Mouse (Mus musculus) ovary, adult 18-20 months (tissue): ENCODE measurements around the gene Bcam.
A peak's percentile ranks its signal among the peaks of the same experiment; 100 is the strongest.

ENCODE experiments used
- DNase-seq: peaks from one replicate; pipeline ENCODE4 v3.0.0; 2022; ENCODE audit warnings: low spot score, mixed read lengths

Gene Bcam

DNA sequence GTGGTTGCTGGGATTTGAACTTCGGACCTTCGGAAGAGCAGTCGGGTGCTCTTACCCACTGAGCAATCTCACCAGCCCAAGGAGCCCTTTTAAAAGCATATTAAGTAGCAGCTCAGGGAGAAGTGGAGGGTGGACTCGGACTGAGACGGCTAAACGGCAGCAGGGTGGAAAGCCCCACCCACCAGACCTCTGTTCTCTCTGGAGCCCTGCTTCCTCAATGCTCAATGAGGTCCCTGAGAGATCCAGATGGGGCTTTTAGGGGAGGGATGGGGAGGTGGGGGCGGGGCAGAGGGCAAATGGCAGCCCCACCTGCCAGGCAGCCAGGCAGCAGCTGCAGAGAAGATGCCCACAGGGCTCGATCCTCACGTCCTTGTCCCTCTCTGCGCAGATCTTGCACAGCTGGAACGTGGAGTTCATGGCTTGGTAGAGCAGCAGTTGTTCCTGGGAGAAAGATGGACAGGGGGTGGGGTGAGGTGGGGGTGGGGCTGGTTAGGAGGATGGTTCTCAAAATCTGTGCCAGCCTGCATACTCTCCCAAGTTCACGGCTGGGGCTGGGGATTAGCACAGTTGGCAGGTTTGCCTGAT is 15.2 kb upstream of the Bcam start:
- DNase-seq: no peak

DNA sequence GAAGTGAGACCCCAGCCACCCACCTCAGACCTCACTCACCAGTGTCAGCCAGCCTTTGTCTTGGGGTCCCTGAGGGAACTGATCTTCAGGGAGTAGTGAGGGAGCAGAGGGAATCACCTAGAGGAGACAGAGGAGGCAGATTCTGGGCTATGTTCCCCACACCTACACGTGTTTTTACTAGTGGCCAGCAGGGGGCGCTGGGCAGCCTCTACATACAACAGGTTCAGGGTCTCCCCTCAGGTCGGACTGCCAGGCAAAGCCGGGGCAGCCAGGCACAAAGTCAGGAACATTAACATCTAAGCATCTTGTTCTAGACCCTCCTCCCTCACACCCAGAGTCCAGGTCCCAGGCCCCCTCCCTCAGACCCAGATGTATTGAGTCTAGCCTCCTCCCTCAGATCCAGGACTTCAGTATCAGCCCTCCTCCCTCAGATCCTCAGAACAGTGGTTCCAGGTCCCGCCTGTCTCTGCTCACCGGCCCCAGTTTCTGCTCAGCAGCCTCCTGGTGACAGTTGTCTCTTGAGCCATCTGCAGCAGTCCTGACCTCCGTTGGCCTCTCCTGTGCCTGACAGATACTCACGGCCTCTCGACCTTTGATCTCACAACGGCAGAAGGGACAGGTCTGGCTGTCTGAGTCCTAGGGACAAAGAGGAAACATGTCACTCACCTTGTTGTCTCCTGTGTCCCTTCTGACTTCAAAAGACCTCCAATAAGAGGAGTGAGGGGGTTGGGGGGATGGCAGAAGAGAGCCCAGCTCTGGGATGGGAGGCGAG is 14.1 kb upstream of the Bcam start:
- DNase-seq: no peak

DNA sequence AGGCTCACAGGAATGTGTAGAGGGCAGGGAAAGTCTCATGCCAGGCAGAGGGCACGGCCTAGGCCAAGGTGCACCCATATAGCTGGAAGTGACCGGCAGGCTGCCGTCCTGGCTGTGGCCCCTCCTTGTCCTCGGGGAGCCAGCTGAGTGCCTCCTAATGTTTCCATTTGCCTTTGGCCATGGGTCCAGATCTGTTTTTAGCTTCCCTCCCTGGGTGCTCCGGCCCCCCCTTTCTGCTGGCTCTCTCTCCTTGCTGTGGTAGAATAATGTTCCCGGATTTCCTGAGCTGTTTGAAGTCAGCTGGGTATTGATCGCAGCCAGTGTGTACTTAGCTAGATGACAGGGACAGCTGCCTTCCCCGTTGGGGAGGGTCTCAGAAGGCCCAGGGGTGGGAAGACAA is 12.8 kb upstream of the Bcam start:
- DNase-seq: no peak

DNA sequence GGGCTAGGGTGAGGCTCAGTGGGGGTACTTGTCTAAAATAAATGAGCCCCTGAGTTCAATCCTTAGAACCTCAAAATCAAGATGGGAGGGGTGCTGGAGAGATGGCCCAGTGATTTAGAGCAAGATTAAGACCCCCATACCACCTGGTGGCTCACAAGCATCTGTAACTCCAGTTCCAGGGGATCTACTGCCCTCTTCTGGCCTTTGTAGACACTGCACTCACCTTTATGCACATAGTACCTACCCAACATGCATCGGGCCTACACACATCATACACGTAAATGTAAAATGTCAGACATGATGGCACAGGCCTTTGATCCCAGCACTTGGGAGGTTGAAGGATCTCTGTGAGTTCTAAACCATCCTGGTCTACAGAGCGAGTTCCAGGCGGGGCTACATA is 11.8 kb upstream of the Bcam start:
- DNase-seq: no peak

DNA sequence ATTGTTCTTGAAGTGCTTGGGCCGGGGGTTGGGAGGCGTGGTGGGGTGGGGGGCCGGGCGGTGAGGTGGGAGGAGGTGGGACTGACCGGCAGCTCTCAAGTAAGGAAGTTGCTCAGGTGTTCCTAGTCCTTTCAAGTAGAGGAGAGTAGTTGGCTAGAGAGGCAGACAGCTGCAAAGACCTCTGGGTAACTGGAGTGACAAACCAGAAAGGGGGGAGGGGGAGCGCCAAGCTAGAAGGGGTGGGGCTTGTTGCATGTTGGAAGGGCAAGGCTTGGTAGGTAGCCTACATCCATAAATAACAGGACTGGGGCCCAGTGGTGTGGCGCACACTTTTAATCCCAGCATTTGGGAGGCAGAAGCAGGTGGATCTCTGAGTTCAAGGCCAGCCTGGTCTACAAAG is 10.9 kb upstream of the Bcam start:
- DNase-seq: no peak

DNA sequence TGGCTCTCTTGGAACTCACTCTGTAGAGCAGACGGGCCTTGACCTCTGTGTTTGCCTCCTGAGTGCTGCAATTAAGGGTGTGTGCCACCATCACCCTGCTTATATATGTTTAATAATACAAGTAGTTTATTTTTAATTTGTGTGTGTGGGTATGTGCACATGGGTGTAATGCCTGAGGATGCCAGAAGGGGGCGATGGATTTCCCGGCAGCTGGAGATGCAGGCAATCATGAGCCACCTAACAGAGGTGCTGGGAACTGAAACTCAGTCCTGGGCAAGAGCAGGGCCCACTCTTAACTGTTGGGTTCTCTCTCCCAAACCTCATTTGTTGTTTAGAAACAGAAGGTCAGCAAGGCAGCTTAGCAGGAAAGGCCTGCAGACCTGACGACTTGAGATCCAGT is 9.1 kb upstream of the Bcam start:
- no peak for DNase-seq

DNA sequence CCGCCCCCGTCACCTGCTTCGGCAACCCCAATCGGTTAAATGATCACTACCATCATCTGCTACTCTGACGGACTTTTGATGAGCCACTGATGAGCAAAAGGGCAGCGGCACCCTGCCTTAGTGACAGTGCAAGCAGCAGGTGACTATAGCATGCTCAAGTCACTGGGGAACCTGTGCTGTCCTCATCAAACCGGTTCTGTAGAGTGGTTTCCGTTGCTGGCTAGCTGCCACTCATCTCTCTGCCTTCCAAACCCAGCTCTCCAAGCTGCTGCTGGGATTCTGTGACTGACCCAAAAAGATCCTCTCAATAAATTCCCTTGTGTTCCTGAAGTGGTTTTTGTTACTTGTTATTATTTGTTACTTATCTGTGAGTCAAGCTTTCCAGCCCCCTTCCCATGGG is 7.8 kb upstream of the Bcam start:
- no peak for DNase-seq

DNA sequence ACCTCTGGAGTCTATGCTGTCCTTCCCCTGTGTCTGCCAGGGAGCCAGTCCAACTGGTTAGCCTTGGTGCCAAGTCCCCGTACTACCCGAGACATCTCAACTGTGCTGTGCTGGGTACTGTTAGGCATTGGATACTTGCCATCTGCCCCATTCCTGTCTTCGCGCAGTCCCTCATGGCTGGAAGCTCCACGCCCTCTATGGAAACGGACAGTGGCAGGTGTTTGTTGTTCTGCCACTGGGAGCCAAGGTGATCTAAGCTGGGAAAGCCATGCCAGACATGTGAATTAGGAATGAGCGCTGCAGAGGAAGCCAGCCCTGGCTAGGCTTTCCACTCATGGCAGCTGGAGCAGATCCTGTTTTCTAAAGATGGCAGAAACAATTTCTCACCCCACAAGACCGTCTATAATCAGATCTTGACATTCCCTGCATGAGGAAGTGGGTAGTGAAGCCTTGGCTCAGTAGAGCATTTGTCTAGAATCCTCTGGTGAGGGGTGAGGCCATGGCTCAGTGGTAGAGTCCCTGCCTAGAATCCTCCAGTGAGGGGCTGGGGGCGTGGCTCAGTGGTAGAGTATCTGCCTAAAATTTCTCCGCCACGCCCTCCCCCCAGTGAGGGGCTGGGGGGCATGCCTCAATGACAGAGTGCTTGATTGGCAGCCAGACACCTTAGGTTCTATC is 6.4 kb upstream of the Bcam start:
- no peak for DNase-seq

DNA sequence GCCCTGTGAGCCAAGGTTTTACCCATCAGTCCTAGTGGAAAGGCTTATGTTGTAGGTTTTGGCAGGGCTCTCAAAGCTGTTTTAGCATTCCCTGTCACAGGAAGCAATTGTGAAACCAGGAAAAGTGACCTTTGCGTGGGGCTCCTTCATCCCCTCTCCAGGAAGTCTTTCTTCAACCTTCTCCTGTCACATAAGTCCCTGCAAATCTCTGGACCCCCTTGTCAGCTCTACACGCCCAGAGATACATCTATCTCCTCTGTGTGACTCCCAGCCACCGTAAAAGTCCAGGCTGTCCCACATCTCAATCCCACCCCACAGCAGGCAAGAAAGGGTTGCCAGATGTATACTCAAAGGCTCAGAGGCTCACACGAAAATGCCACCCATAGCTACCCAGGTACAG is 866 bp upstream of the Bcam start:
- DNase-seq: no peak

DNA sequence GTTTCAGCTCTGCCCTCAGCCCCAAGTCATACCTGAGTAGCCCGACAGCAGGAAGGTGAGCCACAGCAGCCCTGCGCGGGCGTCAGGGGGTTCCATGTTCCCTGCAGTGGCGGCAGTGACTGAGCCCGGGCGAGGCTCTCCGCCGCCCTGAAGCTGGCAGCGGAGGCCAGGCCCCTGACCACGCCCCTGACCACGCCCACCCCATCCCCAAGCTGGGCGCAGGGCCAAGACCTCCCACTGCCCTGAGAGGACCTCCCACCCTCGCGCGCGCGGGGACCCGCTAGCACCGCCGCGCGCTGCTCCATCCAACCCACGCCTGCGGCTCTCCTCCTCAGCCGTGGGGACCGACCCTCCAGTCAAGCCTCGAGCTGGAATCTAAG is 451 bp downstream of the Bcam start:
- peak; percentile 79 for DNase-seq

DNA sequence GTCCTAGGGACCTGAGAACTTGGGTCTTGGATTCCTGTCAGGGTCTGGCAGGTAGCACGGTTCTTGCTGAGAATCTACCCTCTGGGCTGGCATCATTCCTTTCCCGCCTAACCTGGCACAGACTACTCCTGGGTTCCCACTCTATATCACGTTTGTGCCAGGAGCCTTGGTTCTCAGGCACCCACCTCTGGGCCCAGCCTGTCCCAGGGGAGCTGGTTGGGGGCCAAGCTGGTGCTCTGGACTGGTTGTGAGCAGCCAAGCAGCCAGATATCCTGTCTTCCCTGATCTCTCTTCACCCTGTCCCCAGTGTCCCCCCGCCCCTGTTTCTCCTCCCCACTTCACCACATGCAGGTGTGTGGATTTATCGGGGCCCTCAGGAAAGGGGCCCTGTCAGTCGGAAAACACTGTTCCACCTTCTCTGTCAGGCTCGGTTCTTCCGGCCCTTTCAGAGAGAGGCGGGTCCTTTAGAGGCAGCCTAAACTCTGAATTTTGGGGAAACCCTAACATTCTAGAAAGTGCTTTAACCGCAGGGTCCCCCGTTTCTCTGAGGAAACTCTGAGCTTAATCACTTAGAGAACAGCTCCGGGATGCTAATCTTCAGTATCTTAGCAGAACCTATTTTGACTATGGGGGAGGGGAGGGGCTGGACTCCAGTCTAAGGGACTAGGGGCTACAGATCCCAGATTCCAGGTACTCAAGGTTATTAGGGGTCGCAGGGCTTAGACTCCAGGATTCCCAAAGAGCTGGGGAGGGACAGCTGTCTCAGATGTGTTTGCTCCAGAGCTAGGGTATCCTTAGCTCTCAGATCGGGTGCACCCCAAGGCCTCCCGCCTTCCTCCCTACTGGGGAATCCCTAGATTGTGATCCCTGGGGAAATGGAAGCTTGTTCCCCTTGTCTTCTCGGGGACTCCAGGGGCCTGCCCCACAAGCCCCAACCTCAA is 1.1 kb downstream of the Bcam start:
- DNase-seq: no peak

DNA sequence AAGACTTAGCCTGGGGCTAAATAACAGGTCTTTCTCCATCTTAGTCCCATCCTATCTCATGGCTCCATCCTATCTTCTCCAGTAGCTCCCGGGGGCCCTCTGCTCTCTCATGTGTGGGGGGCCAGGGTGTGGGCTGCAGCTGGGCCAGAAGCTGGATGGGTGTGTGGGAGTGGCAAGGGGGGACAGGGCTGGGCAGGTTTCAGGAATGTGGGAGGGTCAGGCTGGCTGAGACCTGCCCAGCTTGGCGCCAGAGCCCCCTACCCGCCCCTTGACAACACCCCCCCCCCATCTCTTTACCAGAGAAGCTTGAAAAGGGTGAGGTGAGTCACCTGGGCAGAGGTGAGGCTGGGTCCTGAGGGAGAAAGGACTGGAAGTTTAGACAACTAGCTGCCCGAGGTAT is 1.8 kb downstream of the Bcam start:
- DNase-seq: no peak

DNA sequence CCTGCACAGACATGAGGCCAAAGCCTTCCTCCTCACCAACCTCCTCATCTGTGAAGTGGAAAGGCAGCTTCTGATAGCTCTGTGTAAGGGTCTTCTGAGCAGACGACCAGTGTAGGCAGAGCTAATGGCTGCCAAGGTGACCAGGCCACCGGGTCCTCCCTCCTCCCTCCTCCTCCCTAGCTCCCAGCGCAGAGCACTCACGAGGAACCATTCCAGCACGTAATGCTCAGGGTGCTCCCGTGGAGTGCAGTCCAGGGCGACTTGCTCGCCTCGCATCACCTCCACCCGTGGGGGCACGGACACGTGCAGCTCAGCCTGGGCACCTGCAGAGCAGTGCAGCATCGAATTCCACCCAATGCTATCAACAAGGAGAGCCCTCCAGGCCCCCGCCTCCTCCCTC is 2.6 kb downstream of the Bcam start:
- DNase-seq: no peak

DNA sequence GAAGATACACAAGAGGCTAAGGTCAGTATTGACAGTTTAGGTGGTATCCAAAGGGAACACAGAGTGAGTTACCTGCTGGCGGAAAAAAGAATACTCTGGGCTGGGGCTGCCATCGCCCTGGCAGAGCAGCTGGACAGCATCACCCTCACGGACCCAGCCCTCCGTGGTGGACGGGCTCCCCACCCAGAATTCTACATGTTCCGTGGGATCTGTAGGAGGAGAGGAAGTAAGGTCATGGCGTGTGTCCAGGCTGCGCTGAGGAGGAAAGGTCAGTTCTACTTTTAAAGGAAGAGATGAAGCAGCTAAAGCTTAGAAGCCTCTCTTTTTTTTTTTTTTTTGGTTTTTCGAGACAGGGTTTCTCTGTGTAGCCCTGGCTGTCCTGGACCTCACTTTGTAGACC is 6.2 kb downstream of the Bcam start:
- DNase-seq: no peak

DNA sequence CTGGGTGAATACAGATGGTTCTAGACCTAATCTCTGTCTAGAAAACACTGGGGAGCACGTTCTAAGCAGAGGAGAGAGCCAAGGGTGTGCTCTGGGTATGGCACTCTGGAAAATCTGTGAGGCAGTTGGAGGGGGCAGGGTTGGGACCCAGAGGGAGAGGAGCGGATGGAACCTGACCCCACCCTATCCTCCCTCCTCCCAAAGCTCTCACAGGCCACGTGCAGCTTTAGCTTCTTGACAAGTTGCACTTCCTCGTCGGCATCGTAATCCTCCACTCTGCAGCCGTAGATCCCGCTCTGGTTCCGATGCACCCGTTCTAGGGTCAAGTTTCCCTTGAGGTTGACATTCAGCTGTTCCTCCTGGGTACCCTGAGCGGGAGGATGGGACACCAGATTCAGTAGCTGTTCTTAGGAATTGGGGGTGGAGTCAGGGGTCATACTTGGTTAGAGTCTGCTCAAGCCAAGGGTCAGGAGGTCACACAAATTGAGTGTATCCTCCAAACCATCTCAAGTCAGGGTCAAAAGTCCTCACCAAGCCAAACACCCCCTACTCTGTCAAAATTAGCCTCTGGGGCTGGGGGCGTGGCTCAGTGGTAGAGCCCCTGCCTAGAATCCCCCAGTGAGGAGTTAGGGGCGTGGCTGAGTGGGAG is 6.9 kb downstream of the Bcam start:
- no peak for DNase-seq

DNA sequence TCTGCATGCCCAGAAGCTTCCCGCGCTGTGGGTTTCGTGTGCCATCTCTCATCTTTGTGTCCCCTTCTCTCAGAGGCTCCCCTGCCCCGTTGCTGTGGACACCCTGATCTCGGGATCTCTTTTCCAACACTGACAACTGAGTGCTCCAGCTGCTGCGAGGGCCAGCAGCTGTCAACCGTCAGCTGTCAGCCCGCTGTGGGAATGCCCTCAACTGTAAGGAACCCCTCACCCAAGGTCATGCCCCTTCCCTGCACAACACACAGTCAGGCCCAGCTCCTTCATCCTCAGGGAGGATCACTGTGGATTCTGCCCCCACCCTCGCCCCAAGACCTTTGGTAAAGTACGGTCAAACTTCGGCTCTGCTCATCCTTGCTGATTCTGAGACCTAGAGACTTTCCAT is 8.5 kb downstream of the Bcam start:
- DNase-seq: no peak

DNA sequence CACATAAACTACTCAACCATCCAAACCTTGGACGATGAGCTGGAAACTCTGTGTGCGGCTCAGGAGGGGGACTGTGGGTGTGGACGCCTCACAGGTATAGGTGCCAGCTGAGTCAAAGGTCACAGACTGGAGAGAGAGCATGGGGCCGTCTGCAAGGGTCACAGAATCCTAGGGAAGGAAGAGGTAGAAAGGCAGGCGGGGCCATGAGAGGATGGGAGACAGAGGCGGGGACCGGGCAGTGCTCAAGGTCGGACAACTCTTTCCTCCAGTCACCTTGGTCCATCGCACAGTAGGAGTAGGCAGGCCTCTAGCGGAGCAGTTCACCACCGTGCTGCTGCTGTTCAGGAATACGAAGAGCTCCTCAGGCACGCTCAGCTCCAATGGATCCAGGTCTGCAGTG is 10.8 kb downstream of the Bcam start:
- DNase-seq: no peak

DNA sequence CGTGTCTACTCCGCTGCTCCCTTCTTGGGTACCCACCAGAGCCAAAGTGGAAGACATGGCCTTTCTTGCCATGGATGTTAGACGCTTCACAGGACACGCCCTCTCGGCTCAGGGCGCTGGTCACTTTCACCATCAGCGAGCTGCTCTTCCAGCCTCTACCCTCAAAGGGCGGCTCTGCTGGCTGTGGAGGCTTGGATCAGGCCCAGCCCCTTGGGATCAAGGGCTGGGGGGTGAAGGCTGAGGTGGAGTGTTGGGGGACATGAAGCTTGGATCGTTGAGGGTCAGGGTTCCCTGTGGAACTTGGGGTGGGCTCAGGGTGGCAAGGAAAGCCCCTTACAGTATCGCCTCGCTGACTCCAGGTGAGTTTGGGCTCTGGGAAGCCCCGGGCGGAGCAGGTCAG is 12.2 kb downstream of the Bcam start:
- no peak for DNase-seq

DNA sequence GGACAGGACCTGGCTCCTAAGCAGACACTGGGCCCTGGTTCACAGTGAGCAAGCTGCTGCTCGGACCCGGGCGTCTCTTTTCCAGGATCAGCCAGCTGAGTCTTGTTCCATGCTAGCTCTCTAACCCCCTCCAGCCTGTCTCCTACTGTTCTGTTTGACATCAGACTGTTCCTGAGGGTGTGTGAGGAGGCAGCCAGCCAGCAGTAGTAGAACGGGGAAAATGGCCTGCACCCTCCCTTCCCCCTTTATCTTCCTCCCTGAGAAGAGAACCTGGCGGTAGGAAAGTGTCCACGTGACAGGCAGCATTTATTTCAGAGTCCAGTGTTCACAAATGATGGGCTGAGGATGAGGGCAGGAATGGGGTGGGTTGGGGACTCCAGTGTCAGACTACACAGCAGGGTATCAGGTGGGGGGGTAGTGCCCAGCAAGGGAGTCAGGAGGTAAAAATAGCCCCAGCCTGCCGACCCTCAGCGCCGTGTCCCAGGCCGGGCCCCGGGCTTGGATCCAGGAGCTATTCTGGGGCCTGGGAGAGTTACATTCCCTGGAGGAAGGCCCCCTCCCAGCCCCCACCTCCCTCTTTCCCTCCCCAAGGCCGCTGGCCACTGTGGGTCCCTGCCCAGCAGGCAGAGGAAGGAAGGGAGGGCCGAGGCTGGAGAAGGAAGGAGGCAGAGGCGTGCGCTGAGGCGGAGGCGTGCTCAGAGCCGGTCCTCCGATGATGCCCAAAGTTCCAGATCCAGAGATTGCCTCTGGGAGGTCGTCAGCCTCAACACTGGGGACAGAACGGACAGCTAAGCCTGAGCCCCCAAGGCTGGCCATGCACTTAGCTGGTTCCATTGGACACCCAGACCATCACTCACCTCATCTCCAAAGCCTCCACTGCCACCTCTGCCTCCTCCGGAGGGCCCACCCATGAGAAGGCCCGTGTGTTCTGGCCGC is 14.7 kb downstream of the Bcam start:
- peak; percentile 60 for DNase-seq

DNA sequence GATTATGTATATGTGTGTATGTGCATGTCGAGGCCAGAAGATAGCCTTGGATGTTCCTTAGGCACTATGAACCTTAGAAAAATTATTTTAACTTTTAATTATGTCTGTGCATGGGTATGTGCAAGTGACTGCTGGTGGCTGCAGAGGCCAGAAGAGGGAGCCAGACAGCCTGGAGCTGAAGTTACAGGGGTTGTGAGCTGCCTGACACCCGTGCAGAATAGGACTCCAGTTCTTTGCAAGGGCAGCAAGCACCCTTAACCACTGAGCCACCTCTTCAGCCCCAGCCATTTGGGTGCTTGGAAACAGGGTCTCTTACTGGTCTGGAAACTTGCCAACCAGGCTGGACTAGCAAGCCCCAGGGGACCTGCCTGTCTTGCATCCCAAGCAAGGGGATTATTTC is 15.8 kb downstream of the Bcam start:
- DNase-seq: no peak

DNA sequence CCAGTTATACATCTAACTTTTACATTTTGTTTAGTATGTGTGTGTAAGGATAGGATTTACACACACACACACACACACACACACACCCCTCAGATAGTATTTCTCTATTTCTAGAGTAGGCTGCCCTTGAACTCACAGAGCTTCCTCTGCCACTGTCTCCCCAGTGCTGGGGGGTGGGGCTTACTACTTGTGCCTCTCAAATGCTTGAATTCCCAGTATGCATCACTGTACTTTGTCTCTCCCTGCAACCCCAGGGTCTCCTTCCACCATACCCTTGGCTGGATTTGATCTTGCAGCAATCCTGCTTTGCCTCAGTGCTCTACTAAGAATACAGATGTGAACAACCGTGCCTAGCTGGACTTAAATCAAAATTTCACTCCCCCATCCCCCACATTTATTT is 16.8 kb downstream of the Bcam start:
- no peak for DNase-seq
